Mouse (Mus musculus) urinary bladder, postnatal 10 days (tissue): ENCODE results near the gene H2al2c.
"Not testable (repeated sequence)": the region's sequence is repeated elsewhere in the genome, so short reads cannot be mapped to it uniquely, and the experiment has no call there.

ENCODE experiments used
- DNase-seq: peaks from one replicate; pipeline ENCODE4 v3.0.0; 2022; ENCODE audit warnings: low spot score

The H2al2c gene

GRCm38 (mm10) chrY:2598799-2599198 lies at the start of gene H2al2c:
Gene H2al2c (plus strand): TSS chrY:2599099.
- not testable (repeated sequence) for DNase-seq
